Mouse (Mus musculus) thymus, postnatal 4 days (tissue): Measurements from ENCODE around the gene Cacng6.
A peak's percentile ranks its signal among the peaks of the same experiment; 100 is the strongest.
"Not testable (repeated sequence)": the region's sequence is repeated elsewhere in the genome, so short reads cannot be mapped to it uniquely, and the experiment has no call there.

Source experiments
- DNase-seq: peaks from one replicate; pipeline ENCODE4 v3.0.0; 2021

The Cacng6 gene

DNA sequence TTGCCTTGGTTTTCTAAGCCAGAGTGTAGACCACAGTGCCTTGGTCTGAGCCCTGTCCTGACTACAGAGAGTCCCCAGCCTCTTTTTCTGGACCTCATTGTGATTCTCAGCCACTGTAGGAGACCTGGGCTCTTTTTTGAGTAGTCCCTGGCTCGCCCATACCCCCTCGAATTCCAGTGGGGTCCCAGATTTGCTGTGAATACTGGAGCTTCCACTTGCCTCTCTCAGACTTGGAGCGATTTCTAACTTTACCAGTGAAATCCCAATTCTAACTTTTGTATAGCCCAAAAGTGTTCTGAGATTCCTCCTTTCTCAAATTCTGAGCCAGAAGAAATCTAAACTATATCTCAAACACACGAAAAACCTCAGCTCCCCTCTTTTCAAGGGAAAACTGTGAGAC, at the start of gene Cacng6:
Gene Cacng6 (plus strand): TSS at position 301 of the 400 bp plus-strand sequence.
- no peak for DNase-seq

GRCm38 (mm10) chr7:3376831-3377230, 47.2 kb upstream of the Cacng6 start:
- DNase-seq, result peak; percentile 66

GRCm38 (mm10) chr7:3382123-3382522, 41.9 kb upstream of the Cacng6 start:
- no peak for DNase-seq

DNA sequence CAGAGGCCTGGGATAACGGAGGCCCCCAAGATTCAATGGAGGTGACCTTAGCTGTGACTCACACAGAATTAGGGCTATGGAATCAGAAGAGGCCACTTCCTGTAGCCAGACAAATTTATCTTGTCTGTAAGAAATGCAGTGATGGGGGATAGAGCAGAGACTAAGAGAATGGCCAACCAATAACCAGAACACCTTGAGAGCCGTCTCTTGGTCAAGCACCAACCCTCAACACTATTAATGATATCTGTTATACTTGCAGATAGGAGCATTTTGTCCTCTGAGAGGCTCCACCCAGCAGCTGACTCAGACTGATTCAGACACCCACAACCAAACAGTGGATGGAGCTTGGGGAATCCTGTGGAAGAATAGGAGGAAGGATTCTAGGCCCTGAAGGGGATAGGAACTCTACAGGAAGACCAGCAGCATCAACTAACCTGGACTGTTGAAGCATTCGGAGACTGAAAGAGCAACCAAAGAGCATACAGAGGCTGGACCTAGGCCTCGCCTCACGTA, 39.1 kb upstream of the Cacng6 start:
- DNase-seq, result no peak

DNA sequence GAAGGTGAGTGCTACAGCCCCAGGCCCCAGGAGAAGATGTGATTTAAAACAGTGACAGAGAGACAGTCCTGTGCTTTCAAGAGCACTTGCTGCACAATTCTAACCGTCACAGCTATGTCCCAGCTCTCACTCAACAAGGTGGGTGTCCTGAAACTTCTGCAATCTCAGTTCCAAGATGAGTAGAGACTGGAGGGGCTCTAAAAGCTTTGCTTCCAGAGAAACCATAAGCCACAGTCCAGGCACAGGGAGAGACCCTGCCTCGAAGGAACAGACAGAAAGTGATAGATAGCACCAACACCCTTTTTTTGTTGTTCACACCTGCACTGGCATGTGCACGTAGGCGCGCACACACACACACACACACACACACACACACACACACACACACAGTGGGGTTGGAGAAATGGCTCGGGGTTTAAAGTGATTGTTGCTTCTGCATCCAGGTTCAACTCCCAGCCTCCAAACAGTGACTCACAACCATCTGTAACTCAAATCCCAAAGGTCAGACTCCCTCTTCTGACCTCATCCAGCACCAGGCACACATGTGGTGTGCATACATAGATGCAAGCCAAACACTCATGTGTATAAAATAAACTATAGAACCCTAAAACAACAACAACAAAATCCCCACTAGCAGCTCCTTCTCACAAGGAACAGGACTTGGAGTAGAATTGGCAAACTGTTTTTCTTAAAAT, 37.8 kb upstream of the Cacng6 start:
- no peak for DNase-seq

DNA sequence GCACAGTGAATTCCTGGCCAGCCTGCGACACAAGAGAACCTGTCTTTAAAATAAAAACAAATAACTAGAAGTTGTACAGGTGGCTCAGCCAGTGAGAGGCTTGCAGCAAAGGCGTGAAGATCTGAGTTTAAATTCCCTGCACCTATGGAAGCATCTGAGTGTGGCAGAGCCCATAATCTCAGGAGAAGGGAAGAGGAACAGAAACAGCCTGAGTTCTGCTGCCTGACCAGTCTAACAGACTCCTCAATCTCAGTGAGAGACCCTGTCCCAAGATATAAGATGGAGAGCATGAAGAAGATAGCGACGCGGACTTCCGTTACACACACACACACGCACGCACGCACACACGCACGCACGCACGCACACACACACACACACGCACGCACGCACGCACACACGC, 36.2 kb upstream of the Cacng6 start:
- no peak for DNase-seq

DNA sequence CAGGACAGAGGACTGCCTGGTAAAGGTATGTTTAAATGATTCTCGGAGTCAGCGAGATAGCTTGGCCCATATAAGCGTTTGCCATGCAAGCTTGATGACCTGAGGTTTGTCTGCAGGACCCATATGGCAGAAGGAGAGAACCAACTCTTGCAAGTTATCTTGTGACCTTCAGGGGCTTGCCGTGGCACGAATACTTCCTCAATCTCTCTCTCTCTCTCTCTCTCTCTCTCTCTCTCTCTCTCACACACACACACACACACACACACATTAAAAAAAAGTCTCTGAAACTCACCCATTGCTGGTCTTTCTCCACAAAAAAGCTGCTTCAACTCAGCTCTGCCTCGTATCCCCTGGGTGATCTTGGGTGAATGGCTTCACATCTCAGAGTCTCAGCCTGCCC, 35.1 kb upstream of the Cacng6 start:
- DNase-seq, result no peak

- peak; percentile 42 for DNase-seq
These were observed 34.3 kb upstream of the Cacng6 start for GRCm38 (mm10) chr7:3389444-3390412.

DNA sequence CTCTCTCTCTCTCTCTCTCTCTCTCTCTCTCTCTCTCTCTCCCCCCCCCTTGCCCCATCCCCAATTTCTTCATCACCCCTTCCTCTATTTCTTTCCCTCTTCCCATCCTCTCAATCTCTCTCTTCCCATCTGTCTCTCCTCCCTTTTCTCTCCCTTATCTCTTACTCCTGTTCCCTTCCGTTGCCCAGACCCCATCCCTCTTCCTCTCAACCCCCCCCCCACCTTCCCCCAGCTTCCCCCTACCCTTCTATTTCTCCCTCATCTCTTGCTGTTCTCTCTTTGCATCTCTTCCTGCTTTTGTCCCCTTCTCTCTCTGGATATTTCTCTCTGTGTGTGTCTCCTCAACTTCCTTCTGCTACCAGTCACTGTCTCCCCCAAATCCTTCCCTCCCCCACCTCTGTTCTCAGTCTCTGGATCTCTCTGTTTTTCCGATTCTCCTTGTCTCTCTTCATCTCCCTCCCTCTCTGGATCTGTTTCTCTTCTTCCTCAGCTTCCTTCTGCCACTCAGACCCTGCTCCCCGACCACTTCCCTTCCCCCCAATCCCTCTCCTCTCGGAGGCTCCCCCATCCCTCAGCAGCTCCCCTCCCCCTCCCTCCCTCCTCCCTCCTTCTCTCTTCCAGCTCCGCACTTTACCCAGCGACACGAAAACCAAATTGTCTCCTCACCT, 33.4 kb upstream of the Cacng6 start, which contains the start of gene Cacng8:
Gene Cacng8 (plus strand): TSS at position 271 of the 668 bp plus-strand sequence.
- DNase-seq, result no peak

GRCm38 (mm10) chr7:3391081-3391451, 32.9 kb upstream of the Cacng6 start:
- no peak for DNase-seq

- DNase-seq, result no peak
These were observed 32.2 kb upstream of the Cacng6 start for GRCm38 (mm10) chr7:3391809-3392208.

GRCm38 (mm10) chr7:3397355-3397754, 26.6 kb upstream of the Cacng6 start:
- no peak for DNase-seq

DNA sequence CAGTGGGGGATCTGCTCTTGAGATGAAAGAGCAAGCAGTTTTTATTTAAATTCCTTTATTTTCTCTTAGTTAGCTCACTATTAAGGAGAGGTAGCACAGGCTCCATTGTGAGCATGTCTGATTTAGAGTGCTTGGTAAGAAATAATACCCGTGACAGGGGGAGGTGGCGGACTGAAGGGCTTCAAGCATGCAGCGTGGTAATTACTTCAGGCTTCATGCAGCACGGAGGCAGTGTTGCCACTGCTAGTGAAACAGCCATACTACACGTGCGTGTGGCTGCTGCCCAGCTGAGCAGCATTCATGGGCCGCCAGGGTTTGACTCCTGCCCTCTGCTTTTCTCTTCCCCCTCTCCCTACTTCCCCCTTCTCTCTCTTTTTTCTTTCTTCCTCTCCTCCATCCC, 26.2 kb upstream of the Cacng6 start:
- DNase-seq, result no peak

- DNase-seq, result not testable (repeated sequence)
These were observed 25.6 kb upstream of the Cacng6 start for GRCm38 (mm10) chr7:3398363-3398762.

GRCm38 (mm10) chr7:3399937-3400336, 24.1 kb upstream of the Cacng6 start:
- no peak for DNase-seq

- DNase-seq, result no peak
These were observed 14.1 kb upstream of the Cacng6 start for GRCm38 (mm10) chr7:3409729-3410520.

GRCm38 (mm10) chr7:3411160-3411941, 12.6 kb upstream of the Cacng6 start:
- DNase-seq, result peak; percentile 33

DNA sequence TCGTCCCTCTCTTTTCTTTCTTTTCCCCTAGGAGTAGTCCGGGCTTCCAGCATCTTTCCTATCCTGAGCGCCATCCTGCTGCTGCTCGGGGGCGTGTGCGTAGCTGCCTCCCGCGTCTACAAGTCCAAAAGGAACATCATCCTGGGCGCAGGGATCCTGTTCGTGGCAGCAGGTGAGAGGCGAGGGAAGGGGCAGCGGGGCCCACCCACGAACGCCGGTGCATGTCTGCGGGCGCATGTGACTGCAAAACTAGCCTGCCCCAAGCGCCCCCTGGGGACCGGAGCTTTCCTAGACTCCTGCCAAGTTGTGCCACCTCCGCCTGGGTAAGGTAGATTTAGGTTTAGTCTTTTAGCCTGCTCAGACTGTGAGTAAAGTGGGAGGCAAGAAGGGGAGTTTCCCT, 12.0 kb upstream of the Cacng6 start:
- peak; percentile 82 for DNase-seq

DNA sequence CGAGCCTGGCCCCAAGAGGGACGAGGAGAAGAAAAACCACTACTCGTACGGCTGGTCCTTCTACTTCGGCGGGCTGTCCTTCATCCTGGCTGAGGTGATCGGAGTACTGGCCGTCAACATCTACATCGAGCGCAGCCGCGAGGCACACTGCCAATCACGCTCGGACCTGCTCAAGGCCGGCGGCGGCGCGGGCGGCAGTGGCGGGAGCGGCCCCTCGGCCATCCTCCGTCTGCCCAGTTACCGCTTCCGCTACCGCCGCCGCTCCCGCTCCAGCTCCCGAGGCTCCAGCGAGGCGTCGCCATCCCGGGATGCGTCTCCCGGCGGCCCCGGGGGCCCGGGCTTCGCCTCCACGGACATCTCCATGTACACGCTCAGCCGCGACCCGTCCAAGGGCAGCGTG, 9.1 kb upstream of the Cacng6 start:
- DNase-seq, result peak; percentile 40

GRCm38 (mm10) chr7:3415378-3415777, 8.6 kb upstream of the Cacng6 start:
- peak; percentile 77 for DNase-seq

DNA sequence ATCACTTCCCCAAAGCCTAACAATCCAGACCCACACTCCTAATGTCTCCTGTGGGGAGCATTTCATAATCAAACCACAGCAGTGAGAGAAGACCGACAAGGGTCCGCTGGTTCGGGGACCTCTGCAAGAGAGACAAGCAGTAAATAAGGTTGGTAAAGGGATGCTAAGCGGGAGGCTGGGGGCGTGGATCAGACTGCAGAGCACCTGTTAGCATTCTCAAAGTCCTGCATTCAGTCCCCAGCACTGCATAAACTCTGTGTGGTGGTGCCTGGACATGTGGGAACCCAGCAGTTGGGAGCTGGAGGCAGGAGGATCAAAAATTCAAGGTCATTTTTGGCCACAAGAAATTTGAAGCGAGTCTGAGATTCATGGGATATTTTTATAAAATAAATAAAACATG, 4.1 kb upstream of the Cacng6 start:
- peak; percentile 57 for DNase-seq
